Mouse (Mus musculus) E14TG2a.4 (cell line): ENCODE results near the gene Apoc3.

Experiments used
- H3K27me3 ChIP-seq: 2 replicates; pipeline ENCODE4 v1.6.1; 2014; ENCODE audit warnings: low read length, control low read depth; ENCODE audit not compliant: insufficient read depth
- H3K36me3 ChIP-seq: 2 replicates; pipeline ENCODE4 v1.6.1; 2014; ENCODE audit warnings: low read length, control low read depth; ENCODE audit not compliant: insufficient read depth
- H3K4me1 ChIP-seq: replicated peaks from 2 replicates; pipeline ENCODE4 v1.6.1; 2014; ENCODE audit warnings: low read depth, low read length, control low read depth
- H3K4me3 ChIP-seq: replicated peaks from 2 replicates; pipeline ENCODE4 v1.5.1; 2014; ENCODE audit warnings: mild to moderate bottlenecking, low read length
- H3K9me3 ChIP-seq: 2 replicates; pipeline ENCODE4 v1.6.1; 2014; ENCODE audit warnings: low read length, control low read depth
- CTCF ChIP-seq: conservative IDR thresholded peaks from 2 replicates; pipeline ENCODE4 v1.5.1; 2014; ENCODE audit warnings: low read length
- NANOG ChIP-seq: IDR thresholded peaks from 2 replicates; pipeline ENCODE4 v1.6.1; 2014; ENCODE audit warnings: borderline replicate concordance, low read length, mixed read lengths
- POU5F1 ChIP-seq: IDR thresholded peaks from 2 replicates; pipeline ENCODE4 v1.6.1; 2014; ENCODE audit warnings: low read length, borderline replicate concordance

Apoc3 gene

GRCm38 (mm10) chr9:46261131-46261530 is 25.7 kb upstream of the Apoc3 start:
- H3K9me3 ChIP-seq = no peaks in the 10 kb centered on the region
- no peaks in the 10 kb centered on the region for H3K36me3 ChIP-seq
- H3K27me3 ChIP-seq = no peaks in the 10 kb centered on the region; the same call in 1 of the 2 replicates
- H3K4me1 ChIP-seq = peaks cover 12% of the 10 kb centered on the region
- TF ChIP-seq CTCF (no peak), POU5F1 (no peak), NANOG (no peak)
- no peak overlapping the region for H3K4me3 ChIP-seq

- Histone ChIP-seq H3K4me3 (no peak overlapping the region), H3K4me1 (peaks cover 12% of the 10 kb centered on the region), H3K27me3 (no peaks in the 10 kb centered on the region; the same call in 1 of the 2 replicates), H3K36me3 (no peaks in the 10 kb centered on the region), H3K9me3 (no peaks in the 10 kb centered on the region)
- TF ChIP-seq NANOG (no peak), POU5F1 (no peak), CTCF (no peak)
Observed at GRCm38 (mm10) chr9:46259111-46259510, 23.7 kb upstream of the Apoc3 start.

GRCm38 (mm10) chr9:46257546-46257945 is 22.1 kb upstream of the Apoc3 start:
- H3K4me3 ChIP-seq = peak overlapping the region; percentile 32
- no peaks in the 10 kb centered on the region for H3K27me3 ChIP-seq
- TF ChIP-seq CTCF (no peak), POU5F1 (no peak)
- no peaks in the 10 kb centered on the region for H3K9me3 ChIP-seq
- H3K36me3 ChIP-seq = no peaks in the 10 kb centered on the region
- H3K4me1 ChIP-seq = peaks cover 12% of the 10 kb centered on the region

GRCm38 (mm10) chr9:46256658-46257385 is 21.4 kb upstream of the Apoc3 start:
- H3K9me3 ChIP-seq = no peaks in the 10 kb centered on the region
- H3K4me3 ChIP-seq = peak overlapping the region; percentile 32
- no peak for TF ChIP-seq NANOG
- TF ChIP-seq POU5F1 = no peak
- TF ChIP-seq CTCF = no peak
- peaks cover 12% of the 10 kb centered on the region for H3K4me1 ChIP-seq
- no peaks in the 10 kb centered on the region for H3K36me3 ChIP-seq
- no peaks in the 10 kb centered on the region for H3K27me3 ChIP-seq

GRCm38 (mm10) chr9:46256177-46256576 is 20.7 kb upstream of the Apoc3 start:
- Histone ChIP-seq H3K36me3 (no peaks in the 10 kb centered on the region), H3K27me3 (no peaks in the 10 kb centered on the region), H3K4me1 (peaks cover 12% of the 10 kb centered on the region), H3K9me3 (no peaks in the 10 kb centered on the region), H3K4me3 (no peak overlapping the region)
- no peak for TF ChIP-seq POU5F1
- no peak for TF ChIP-seq CTCF
- no peak for TF ChIP-seq NANOG

GRCm38 (mm10) chr9:46246752-46247324 is 11.4 kb upstream of the Apoc3 start:
- TF ChIP-seq CTCF (peak; percentile 37; the same call in 1 of the 2 replicates), NANOG (no peak)
- Histone ChIP-seq H3K4me1 (peaks cover 16% of the 10 kb centered on the region; the same call in 1 of the 2 replicates), H3K4me3 (no peak overlapping the region)

GRCm38 (mm10) chr9:46243584-46243983 is 8.1 kb upstream of the Apoc3 start:
- Histone ChIP-seq H3K4me3 (no peak overlapping the region), H3K4me1 (peaks cover 16% of the 10 kb centered on the region; the same call in 1 of the 2 replicates), H3K36me3 (no peaks in the 10 kb centered on the region), H3K9me3 (no peaks in the 10 kb centered on the region), H3K27me3 (peaks cover 14% of the 10 kb centered on the region; the same call in 1 of the 2 replicates)
- no peak for TF ChIP-seq NANOG
- TF ChIP-seq CTCF = no peak

More at GRCm38 (mm10) chr9:46246752-46247324, 11.4 kb upstream of the Apoc3 start:
- H3K9me3 ChIP-seq = no peaks in the 10 kb centered on the region
- no peaks in the 10 kb centered on the region for H3K36me3 ChIP-seq
- peaks cover 8% of the 10 kb centered on the region; the same call in 1 of the 2 replicates for H3K27me3 ChIP-seq

GRCm38 (mm10) chr9:46243122-46243521 is 7.7 kb upstream of the Apoc3 start:
- Histone ChIP-seq H3K36me3 (no peaks in the 10 kb centered on the region), H3K27me3 (peaks cover 14% of the 10 kb centered on the region; the same call in 1 of the 2 replicates), H3K9me3 (no peaks in the 10 kb centered on the region), H3K4me3 (no peak overlapping the region), H3K4me1 (peaks cover 16% of the 10 kb centered on the region; the same call in 1 of the 2 replicates)
- TF ChIP-seq CTCF = no peak
- TF ChIP-seq NANOG = no peak
- no peak for TF ChIP-seq POU5F1

- H3K4me1 ChIP-seq = peaks cover 16% of the 10 kb centered on the region; the same call in 1 of the 2 replicates
- H3K4me3 ChIP-seq = no peak overlapping the region
- peaks cover 12% of the 10 kb centered on the region; the same call in 1 of the 2 replicates for H3K27me3 ChIP-seq
- no peaks in the 10 kb centered on the region for H3K36me3 ChIP-seq
- no peak for TF ChIP-seq POU5F1
- no peak for TF ChIP-seq CTCF
- TF ChIP-seq NANOG = no peak
- H3K9me3 ChIP-seq = no peaks in the 10 kb centered on the region
Observed at GRCm38 (mm10) chr9:46241818-46242217, 6.4 kb upstream of the Apoc3 start.
